Mouse (Mus musculus) forebrain, embryonic 11.5 days (tissue): ENCODE measurements at regions not wholly inside any gene's neighbourhood (a gene's known extent, or its start where the extent isn't known, plus 50 kb on each side); places are given as distances from the start of the nearest gene placed in this dataset.
"Not testable (repeated sequence)": the region's sequence is repeated elsewhere in the genome, so short reads cannot be mapped to it uniquely, and the experiment has no call there.

Source experiments
- ATAC-seq: fragments of 200-750 bp; cut with Nextera tagmentation; replicated peaks from 2 replicates; pipeline ENCODE4 v1.8.0; 2017; ENCODE audit warnings: moderate TSS enrichment; ENCODE audit not compliant: low FRiP score
- DNase-seq: peaks from one replicate; pipeline ENCODE4 v3.0.0-alpha.2; 2017; ENCODE audit warnings: low spot score
- H3K27ac ChIP-seq: fragments of 300-500 bp; sonication (generic); 2 replicates; pipeline ENCODE4 v1.5.1; 2014; ENCODE audit warnings: low read depth, low read length
- H3K27me3 ChIP-seq: fragments of 300-500 bp; sonication (generic); 2 replicates; pipeline ENCODE4 v1.6.1; 2014; ENCODE audit warnings: mild to moderate bottlenecking, low read length, mixed read lengths; ENCODE audit not compliant: control insufficient read depth, insufficient read depth
- H3K36me3 ChIP-seq: fragments of 300-500 bp; sonication (generic); 2 replicates; pipeline ENCODE4 v1.6.1; 2014; ENCODE audit warnings: mild to moderate bottlenecking, low read length, moderate library complexity, mixed read lengths; ENCODE audit not compliant: control insufficient read depth, insufficient read depth
- H3K4me1 ChIP-seq: fragments of 300-500 bp; sonication (generic); replicated peaks from 2 replicates; pipeline ENCODE4 v1.6.1; 2014; ENCODE audit warnings: low read length, mixed read lengths; ENCODE audit not compliant: control insufficient read depth, insufficient read depth
- H3K4me2 ChIP-seq: fragments of 300-500 bp; sonication (generic); 2 replicates; pipeline ENCODE4 v1.6.1; 2014; ENCODE audit warnings: low read depth, mild to moderate bottlenecking, low read length, moderate library complexity, mixed read lengths; ENCODE audit not compliant: severe bottlenecking
- H3K4me3 ChIP-seq: fragments of 300-500 bp; sonication (generic); 2 replicates; pipeline ENCODE4 v1.5.1; 2014; ENCODE audit warnings: low read depth, low read length
- H3K9ac ChIP-seq: fragments of 300-500 bp; sonication (generic); 2 replicates; pipeline ENCODE4 v1.6.1; 2014; ENCODE audit warnings: low read length
- H3K9me3 ChIP-seq: fragments of 300-500 bp; sonication (generic); 2 replicates; pipeline ENCODE4 v1.6.1; 2016; ENCODE audit warnings: low read length, mixed read lengths; ENCODE audit not compliant: control insufficient read depth
- WGBS: fragments of 180-500 bp; shearing (Covaris S2); extraction: QIAGEN DNeasy Blood & Tissue Kit; methylation state at CpG from one replicate; pipeline ENCODE4 v1.1.7; 2014; 5-methylcytosine and 5-hydroxymethylcytosine counted together

- H3K9me3 ChIP-seq: no peaks in the 10 kb centered on the region
- H3K27me3 ChIP-seq: no peaks in the 10 kb centered on the region
- no peak overlapping the region for H3K4me3 ChIP-seq
- ATAC-seq: no peak
- no peak overlapping the region for H3K27ac ChIP-seq
- no peak overlapping the region for H3K9ac ChIP-seq
- H3K4me1 ChIP-seq: no peaks in the 10 kb centered on the region
- WGBS: 94% methylated on average over 7 of the region's 7 CpGs
- no peak overlapping the region for H3K4me2 ChIP-seq
- DNase-seq: no peak
- H3K36me3 ChIP-seq: no peaks in the 10 kb centered on the region
Measured at GRCm38 (mm10) chr16:55582029-55582428, 256.7 kb downstream of the Nfkbiz start.

- Histone ChIP-seq H3K4me2 (no peak overlapping the region), H3K4me1 (no peaks in the 10 kb centered on the region), H3K27me3 (no peaks in the 10 kb centered on the region), H3K9ac (no peak overlapping the region), H3K27ac (no peak overlapping the region), H3K4me3 (no peak overlapping the region), H3K36me3 (no peaks in the 10 kb centered on the region), H3K9me3 (no peaks in the 10 kb centered on the region)
- WGBS: 93% methylated on average over 4 of the region's 4 CpGs
- ATAC-seq (no peak), DNase-seq (no peak)
Measured at GRCm38 (mm10) chr16:55580827-55581226, 257.9 kb downstream of the Nfkbiz start.

DNA sequence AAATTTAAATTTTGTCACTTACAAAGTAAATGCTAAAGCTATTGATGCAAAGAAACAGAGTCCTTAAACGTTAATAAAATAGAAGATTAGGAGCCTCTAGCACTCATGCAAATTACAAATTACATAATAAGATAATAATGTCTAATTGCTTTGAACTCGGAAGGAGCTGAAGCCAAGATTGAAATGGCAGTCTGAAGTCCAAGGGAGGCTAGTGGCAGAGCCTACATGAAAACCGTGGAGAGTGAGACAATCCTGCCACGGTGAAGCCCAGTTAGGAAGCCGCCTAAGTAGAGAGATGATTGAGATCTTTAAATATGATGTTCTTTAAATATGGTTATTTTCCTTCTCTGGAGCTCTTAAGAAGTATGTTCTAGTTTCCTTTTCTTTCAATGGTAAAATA lies 260.0 kb downstream of the Nfkbiz start:
- no peak overlapping the region for H3K27ac ChIP-seq
- no peak overlapping the region for H3K9ac ChIP-seq
- H3K4me3 ChIP-seq: no peak overlapping the region
- DNase-seq (no peak), ATAC-seq (no peak)
- H3K27me3 ChIP-seq: no peaks in the 10 kb centered on the region
- WGBS: 86% methylated on average over 5 of the region's 5 CpGs
- no peak overlapping the region for H3K4me2 ChIP-seq
- no peaks in the 10 kb centered on the region for H3K9me3 ChIP-seq
- no peaks in the 10 kb centered on the region for H3K36me3 ChIP-seq
- H3K4me1 ChIP-seq: no peaks in the 10 kb centered on the region

DNA sequence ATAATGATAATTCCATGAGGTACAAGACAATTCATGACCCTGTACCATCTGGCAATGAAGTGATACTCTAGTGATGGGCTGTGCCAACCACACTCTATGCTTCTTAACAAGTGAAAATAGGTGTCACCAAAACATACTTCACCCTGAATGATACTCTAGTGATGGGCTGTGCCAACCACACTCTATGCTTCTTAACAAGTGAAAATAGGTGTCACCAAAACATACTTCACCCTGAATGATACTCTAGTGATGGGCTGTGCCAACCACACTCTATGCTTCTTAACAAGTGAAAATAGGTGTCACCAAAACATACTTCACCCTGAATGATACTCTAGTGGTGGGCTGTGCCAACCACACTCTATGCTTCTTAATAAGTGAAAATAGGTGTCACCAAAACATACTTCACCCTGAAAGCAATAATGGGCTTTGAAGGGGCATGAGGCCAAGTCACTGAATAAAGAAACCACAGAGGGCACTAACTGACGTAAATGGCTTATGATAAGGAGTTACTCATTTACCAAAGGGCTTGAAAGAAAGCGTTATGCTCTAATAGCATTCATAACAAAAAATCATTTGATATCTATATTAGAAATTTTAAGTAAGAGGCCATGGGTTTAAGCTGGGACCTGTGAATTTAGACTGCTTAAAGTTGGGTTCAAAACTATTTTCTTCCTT lies 263.0 kb downstream of the Nfkbiz start:
- not testable (repeated sequence) for H3K36me3 ChIP-seq, ATAC-seq, H3K4me1 ChIP-seq, H3K4me3 ChIP-seq, H3K9ac ChIP-seq, H3K27ac ChIP-seq, DNase-seq, H3K4me2 ChIP-seq, H3K27me3 ChIP-seq, H3K9me3 ChIP-seq
- 93% methylated on average over 2 of the region's 2 CpGs for WGBS

DNA sequence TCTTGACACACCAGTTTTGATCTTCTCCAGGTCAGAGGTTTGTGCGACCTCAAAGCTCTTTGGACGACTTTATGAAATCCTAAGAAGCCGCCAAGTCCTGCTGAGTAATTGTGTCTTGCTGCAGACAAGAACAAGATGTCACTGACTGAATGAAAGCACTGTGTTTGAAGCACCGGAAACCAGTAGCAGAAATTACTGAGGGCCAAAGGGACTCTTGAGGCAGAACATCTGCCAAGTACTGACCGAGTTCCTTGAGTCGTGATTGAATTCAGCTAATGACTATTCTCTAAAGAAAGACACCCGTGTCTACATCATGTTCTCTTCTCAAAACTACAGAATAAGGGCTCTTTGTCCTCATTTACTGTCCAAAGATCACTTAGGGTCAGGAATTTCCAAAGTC lies 267.6 kb downstream of the Nfkbiz start:
- no peak overlapping the region for H3K9ac ChIP-seq
- no peaks in the 10 kb centered on the region for H3K4me1 ChIP-seq
- ATAC-seq (no peak), DNase-seq (no peak)
- H3K9me3 ChIP-seq: no peaks in the 10 kb centered on the region
- no peak overlapping the region for H3K4me3 ChIP-seq
- H3K27me3 ChIP-seq: no peaks in the 10 kb centered on the region
- no peak overlapping the region for H3K4me2 ChIP-seq
- H3K27ac ChIP-seq: no peak overlapping the region
- no peaks in the 10 kb centered on the region for H3K36me3 ChIP-seq
- 55% methylated on average over 7 of the region's 7 CpGs for WGBS

- Histone ChIP-seq H3K9me3 (no peaks in the 10 kb centered on the region), H3K9ac (no peak overlapping the region), H3K27ac (no peak overlapping the region), H3K36me3 (no peaks in the 10 kb centered on the region), H3K4me3 (no peak overlapping the region), H3K27me3 (no peaks in the 10 kb centered on the region), H3K4me2 (no peak overlapping the region), H3K4me1 (no peaks in the 10 kb centered on the region)
- 92% methylated on average over 5 of the region's 5 CpGs for whole genome bisulfite sequencing
- DNase-seq (no peak), ATAC-seq (no peak)
Measured at GRCm38 (mm10) chr16:55570097-55570496, 268.6 kb downstream of the Nfkbiz start.

- no peaks in the 10 kb centered on the region; the same call in 1 of the 2 replicates for H3K4me1 ChIP-seq
- WGBS: 40% methylated on average over 10 of the region's 10 CpGs
- no peaks in the 10 kb centered on the region for H3K36me3 ChIP-seq
- H3K9ac ChIP-seq: no peak overlapping the region
- H3K27ac ChIP-seq: no peak overlapping the region
- peak overlapping the region; percentile 16; the same call in 1 of the 2 replicates for H3K4me2 ChIP-seq
- H3K4me3 ChIP-seq: no peak overlapping the region
- ATAC-seq (peak; percentile 78), DNase-seq (no peak)
- no peaks in the 10 kb centered on the region for H3K9me3 ChIP-seq
- H3K27me3 ChIP-seq: no peaks in the 10 kb centered on the region
Measured at GRCm38 (mm10) chr16:55555821-55556535, 258.2 kb upstream of the Zpld1 start.

GRCm38 (mm10) chr16:55555224-55555623 lies 257.4 kb upstream of the Zpld1 start:
- Histone ChIP-seq H3K4me1 (no peaks in the 10 kb centered on the region; the same call in 1 of the 2 replicates), H3K4me3 (no peak overlapping the region), H3K4me2 (no peak overlapping the region), H3K36me3 (no peaks in the 10 kb centered on the region), H3K27me3 (no peaks in the 10 kb centered on the region), H3K27ac (no peak overlapping the region), H3K9ac (no peak overlapping the region), H3K9me3 (no peaks in the 10 kb centered on the region)
- no peak for DNase-seq
- 84% methylated on average over 6 of the region's 6 CpGs for WGBS
- no peak for ATAC-seq

- H3K9me3 ChIP-seq: no peaks in the 10 kb centered on the region
- WGBS: 88% methylated on average over 4 of the region's 4 CpGs
- H3K27ac ChIP-seq: no peak overlapping the region
- ATAC-seq (no peak), DNase-seq (no peak)
- H3K4me1 ChIP-seq: no peaks in the 10 kb centered on the region; the same call in 1 of the 2 replicates
- no peaks in the 10 kb centered on the region for H3K36me3 ChIP-seq
- no peak overlapping the region for H3K4me3 ChIP-seq
- H3K4me2 ChIP-seq: no peak overlapping the region
- no peak overlapping the region for H3K9ac ChIP-seq
- no peaks in the 10 kb centered on the region for H3K27me3 ChIP-seq
Measured at GRCm38 (mm10) chr16:55553896-55554295, 256.1 kb upstream of the Zpld1 start.
